Mouse (Mus musculus) testis, adult 2 months (tissue): ENCODE measurements around the gene Gca. TPM values are rescaled to one million over a fixed set of nuclear protein-coding genes. Genes with fewer than 3 reads are reported as not detected.

Experiments
- H3K27ac ChIP-seq: fragments of 200-500 bp; 2 replicates; pipeline ENCODE4 v1.5.1; 2012; ENCODE audit warnings: low read depth, low read length; ENCODE audit not compliant: control insufficient read depth, insufficient read depth
- H3K27me3 ChIP-seq: fragments of 200-500 bp; 2 replicates; pipeline ENCODE4 v1.6.1; 2012; ENCODE audit warnings: mild to moderate bottlenecking, low read length, moderate library complexity; ENCODE audit not compliant: control insufficient read depth, insufficient read depth
- H3K36me3 ChIP-seq: fragments of 200-500 bp; 2 replicates; pipeline ENCODE4 v1.6.1; 2012; ENCODE audit warnings: mild to moderate bottlenecking, low read length; ENCODE audit not compliant: control insufficient read depth, insufficient read depth
- H3K4me1 ChIP-seq: fragments of 200-500 bp; 2 replicates; pipeline ENCODE4 v1.6.1; 2012; ENCODE audit warnings: low read length; ENCODE audit not compliant: control insufficient read depth, insufficient read depth
- H3K4me3 ChIP-seq: fragments of 200-500 bp; 2 replicates; pipeline ENCODE4 v1.5.1; 2012; ENCODE audit warnings: low read depth, mild to moderate bottlenecking, low read length, moderate library complexity, mixed read lengths; ENCODE audit not compliant: control insufficient read depth
- CTCF ChIP-seq: fragments of 200-500 bp; IDR thresholded peaks from 2 replicates; pipeline ENCODE4 v1.5.1; 2012; ENCODE audit warnings: low read depth, mild to moderate bottlenecking, inconsistent platforms, low read length, moderate library complexity; ENCODE audit not compliant: control insufficient read depth, insufficient read depth, insufficient replicate concordance
- POLR2A ChIP-seq: fragments of 200-500 bp; IDR thresholded peaks from 2 replicates; pipeline ENCODE4 v1.6.1; 2012; ENCODE audit warnings: low read depth, mild to moderate bottlenecking, inconsistent platforms, low read length, moderate library complexity; ENCODE audit not compliant: control insufficient read depth
- polyA plus RNA-seq: library from polyadenylated mRNA; depleted of rRNA; stranded (reverse); fragments of >200 nt; gene quantifications from 2 replicates; pipeline ENCODE4 v1.2.3, GENCODE M21; 2012

The Gca gene
- polyA plus RNA-seq, 1 experiment = 26.4 TPM

GRCm38 (mm10) chr2:62670301-62670700, 6.2 kb downstream of the Gca start:
- no peak overlapping the region for H3K4me3 ChIP-seq
- H3K4me1 ChIP-seq = peaks cover 3% of the 10 kb centered on the region; the same call in 1 of the 2 replicates
- H3K27ac ChIP-seq = no peak overlapping the region
- TF ChIP-seq CTCF (no peak), POLR2A (no peak)
- no peaks in the 10 kb centered on the region for H3K36me3 ChIP-seq
- H3K27me3 ChIP-seq = no peaks in the 10 kb centered on the region

GRCm38 (mm10) chr2:62670767-62671166, 6.7 kb downstream of the Gca start:
- Histone ChIP-seq H3K27me3 (no peaks in the 10 kb centered on the region), H3K4me3 (no peak overlapping the region), H3K27ac (no peak overlapping the region), H3K4me1 (no peaks in the 10 kb centered on the region), H3K36me3 (no peaks in the 10 kb centered on the region)
- no peak for TF ChIP-seq POLR2A
- TF ChIP-seq CTCF = no peak

- no peaks in the 10 kb centered on the region for H3K4me1 ChIP-seq
- H3K36me3 ChIP-seq = no peaks in the 10 kb centered on the region
- no peak overlapping the region for H3K27ac ChIP-seq
- H3K27me3 ChIP-seq = no peaks in the 10 kb centered on the region
- TF ChIP-seq POLR2A = no peak
- TF ChIP-seq CTCF = no peak
- H3K4me3 ChIP-seq = no peak overlapping the region
Observed at GRCm38 (mm10) chr2:62672788-62673187, 8.7 kb downstream of the Gca start.

GRCm38 (mm10) chr2:62681667-62682066, 17.6 kb downstream of the Gca start:
- H3K36me3 ChIP-seq = no peaks in the 10 kb centered on the region
- H3K4me3 ChIP-seq = no peak overlapping the region
- no peak overlapping the region for H3K27ac ChIP-seq
- no peak for TF ChIP-seq CTCF
- TF ChIP-seq POLR2A = no peak
- no peaks in the 10 kb centered on the region for H3K4me1 ChIP-seq
- no peaks in the 10 kb centered on the region for H3K27me3 ChIP-seq

DNA sequence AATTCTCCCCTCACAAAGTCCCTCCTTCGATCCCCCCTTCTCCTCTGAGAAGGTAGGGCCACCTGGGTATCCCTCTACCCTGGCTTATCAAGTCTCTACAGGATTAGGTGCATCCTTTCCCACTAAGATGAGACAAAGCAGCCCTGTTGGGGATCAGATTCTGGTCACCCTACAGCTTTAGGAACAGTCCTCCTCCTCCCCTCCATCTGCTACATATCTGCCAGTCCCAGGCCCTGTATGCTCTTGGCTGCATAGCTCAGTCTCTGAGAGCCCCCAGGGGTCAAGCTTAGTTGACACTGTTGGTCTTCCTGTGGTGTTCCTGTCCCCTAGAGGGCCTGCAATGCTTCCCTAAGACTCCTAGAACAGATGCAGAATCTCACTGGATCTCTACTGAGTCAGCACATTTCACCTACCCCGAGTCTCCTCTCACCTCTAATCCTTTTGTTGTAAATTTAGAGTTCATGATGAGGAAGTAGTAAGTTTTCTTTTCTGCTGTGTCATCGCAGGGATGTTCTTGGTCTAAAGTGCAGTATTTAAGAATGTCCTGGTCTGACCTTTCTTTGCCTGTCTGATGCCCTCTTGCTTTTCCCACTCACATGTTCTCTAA, 21.0 kb downstream of the Gca start:
- Histone ChIP-seq H3K36me3 (no peaks in the 10 kb centered on the region), H3K4me1 (no peaks in the 10 kb centered on the region), H3K27ac (peak overlapping the region; percentile 8; the same call in 1 of the 2 replicates), H3K4me3 (no peak overlapping the region), H3K27me3 (no peaks in the 10 kb centered on the region)
- TF ChIP-seq POLR2A (no peak), CTCF (no peak)

- no peaks in the 10 kb centered on the region for H3K36me3 ChIP-seq
- no peaks in the 10 kb centered on the region for H3K27me3 ChIP-seq
- no peak overlapping the region for H3K27ac ChIP-seq
- no peaks in the 10 kb centered on the region for H3K4me1 ChIP-seq
- no peak overlapping the region for H3K4me3 ChIP-seq
- TF ChIP-seq CTCF (no peak), POLR2A (no peak)
Observed at GRCm38 (mm10) chr2:62685934-62686333, 21.8 kb downstream of the Gca start.

DNA sequence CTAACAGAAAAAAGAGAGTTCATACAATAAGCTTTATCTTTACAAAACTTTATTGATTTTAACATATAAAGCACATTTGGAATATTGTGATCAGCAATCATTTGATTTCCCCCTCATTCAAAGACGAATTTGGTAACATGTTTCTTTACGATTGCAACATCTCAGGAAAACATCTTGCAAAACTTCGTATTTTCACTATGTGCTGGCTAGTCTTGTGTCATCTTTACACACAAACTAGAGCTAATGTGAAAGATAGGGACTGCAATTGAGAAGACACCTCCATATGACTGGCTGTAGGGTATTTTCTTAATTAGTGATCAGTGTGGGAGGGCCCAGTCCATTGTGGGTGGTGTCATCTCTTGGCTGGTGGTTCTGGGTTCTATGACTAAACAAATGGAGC, 42.2 kb downstream of the Gca start:
- H3K4me3 ChIP-seq = no peak overlapping the region
- no peak overlapping the region for H3K27ac ChIP-seq
- H3K4me1 ChIP-seq = peaks cover 2% of the 10 kb centered on the region; the same call in 1 of the 2 replicates
- H3K36me3 ChIP-seq = no peaks in the 10 kb centered on the region
- TF ChIP-seq POLR2A (no peak), CTCF (no peak)
- no peaks in the 10 kb centered on the region for H3K27me3 ChIP-seq
